Mouse (Mus musculus) liver, adult 2 months (tissue): ENCODE results near the gene Zic4. TPM values are rescaled to one million over a fixed set of nuclear protein-coding genes. Genes with fewer than 3 reads are reported as not detected.

ENCODE experiments used
- DNase-seq: peaks from one replicate; pipeline ENCODE4 v3.0.0-alpha.2; 2011; ENCODE audit warnings: low read depth, low spot score; ENCODE audit errors: extremely low read depth
- H3K27ac ChIP-seq: fragments of 200-500 bp; replicated peaks from 2 replicates; pipeline ENCODE4 v1.5.1; 2012; ENCODE audit warnings: low read depth, mild to moderate bottlenecking, control low read depth, inconsistent platforms, low read length; ENCODE audit not compliant: insufficient read depth
- H3K27me3 ChIP-seq: fragments of 200-500 bp; 2 replicates; pipeline ENCODE4 v1.6.1; 2012; ENCODE audit warnings: mild to moderate bottlenecking, moderate library complexity, low read length, inconsistent platforms; ENCODE audit not compliant: control insufficient read depth, insufficient read depth
- H3K36me3 ChIP-seq: fragments of 200-500 bp; 2 replicates; pipeline ENCODE4 v1.6.1; 2012; ENCODE audit warnings: low read length, inconsistent platforms; ENCODE audit not compliant: control insufficient read depth, insufficient read depth
- H3K4me1 ChIP-seq: fragments of 200-500 bp; 2 replicates; pipeline ENCODE4 v1.6.1; 2011; ENCODE audit warnings: low read length; ENCODE audit not compliant: control insufficient read depth, insufficient read depth
- H3K4me3 ChIP-seq: fragments of 200-500 bp; 2 replicates; pipeline ENCODE4 v1.5.1; 2011; ENCODE audit warnings: low read depth, mild to moderate bottlenecking, control low read depth, low read length, moderate library complexity; ENCODE audit not compliant: insufficient read depth
- H3K79me2 ChIP-seq: fragments of 200-500 bp; 2 replicates; pipeline ENCODE4 v1.6.1; 2012; ENCODE audit warnings: inconsistent platforms, mild to moderate bottlenecking, low read length, moderate library complexity; ENCODE audit not compliant: control insufficient read depth, insufficient read depth
- H3K9ac ChIP-seq: fragments of 200-500 bp; 2 replicates; pipeline ENCODE4 v1.6.1; 2012; ENCODE audit warnings: low read depth, mild to moderate bottlenecking, control low read depth, inconsistent platforms, low read length
- CTCF ChIP-seq: fragments of 200-500 bp; IDR thresholded peaks from 2 replicates; pipeline ENCODE4 v1.5.1; 2011; ENCODE audit warnings: low read depth, low read length, control low read depth
- POLR2A ChIP-seq: fragments of 200-500 bp; IDR thresholded peaks from 2 replicates; pipeline ENCODE4 v1.6.1; 2011; ENCODE audit warnings: low read length, control low read depth; ENCODE audit not compliant: insufficient read depth; ENCODE audit errors: extremely low read depth
- WGBS: fragments of 180-500 bp; shearing (Covaris S2); methylation state at CpG from one replicate; pipeline ENCODE4 v1.1.7; 2018; 5-methylcytosine and 5-hydroxymethylcytosine counted together
- polyA plus RNA-seq: library from polyadenylated mRNA; depleted of rRNA; stranded (reverse); fragments of >200 nt; gene quantifications from 2 replicates; pipeline ENCODE4 v1.2.3, GENCODE M21; 2012
- total RNA-seq: library from RNA; depleted of rRNA; stranded (reverse); fragments of >200 nt; gene quantifications from 2 replicates; pipeline ENCODE4 v1.2.3, GENCODE M21; 2014

Zic4 gene
- total and polyA plus RNA-seq, 2 experiments = not detected

GRCm38 (mm10) chr9:91351961-91352411 lies 10.2 kb upstream of the Zic4 start:
- Histone ChIP-seq H3K27ac (no peak overlapping the region), H3K9ac (no peak overlapping the region), H3K4me3 (no peak overlapping the region), H3K79me2 (no peaks in the 10 kb centered on the region), H3K36me3 (no peaks in the 10 kb centered on the region), H3K27me3 (peaks cover 28% of the 10 kb centered on the region; the same call in 1 of the 2 replicates), H3K4me1 (no peaks in the 10 kb centered on the region; the same call in 1 of the 2 replicates)
- WGBS = 5% methylated on average over 13 of the region's 13 CpGs
- TF ChIP-seq POLR2A (no peak), CTCF (no peak)
- DNase-seq = no peak

GRCm38 (mm10) chr9:91352786-91353185 lies 9.4 kb upstream of the Zic4 start:
- H3K36me3 ChIP-seq = no peaks in the 10 kb centered on the region
- 4% methylated on average over 15 of the region's 15 CpGs for WGBS
- TF ChIP-seq CTCF = no peak
- TF ChIP-seq POLR2A = no peak
- peak; percentile 28 for DNase-seq
- H3K4me3 ChIP-seq = no peak overlapping the region
- peaks cover 28% of the 10 kb centered on the region; the same call in 1 of the 2 replicates for H3K27me3 ChIP-seq
- H3K79me2 ChIP-seq = no peaks in the 10 kb centered on the region
- no peaks in the 10 kb centered on the region; the same call in 1 of the 2 replicates for H3K4me1 ChIP-seq
- no peak overlapping the region for H3K9ac ChIP-seq
- no peak overlapping the region for H3K27ac ChIP-seq

- Histone ChIP-seq H3K27me3 (peaks cover 28% of the 10 kb centered on the region; the same call in 1 of the 2 replicates), H3K4me1 (no peaks in the 10 kb centered on the region; the same call in 1 of the 2 replicates), H3K9ac (no peak overlapping the region), H3K79me2 (no peaks in the 10 kb centered on the region), H3K36me3 (no peaks in the 10 kb centered on the region), H3K27ac (no peak overlapping the region), H3K4me3 (no peak overlapping the region)
- TF ChIP-seq POLR2A = no peak
- TF ChIP-seq CTCF = no peak
- DNase-seq = no peak
- WGBS = 8% methylated on average over 37 of the region's 37 CpGs
Measured at GRCm38 (mm10) chr9:91353551-91354433, 8.4 kb upstream of the Zic4 start.

GRCm38 (mm10) chr9:91354434-91355269 lies 7.6 kb upstream of the Zic4 start:
- 10% methylated on average over 22 of the region's 22 CpGs for WGBS
- Histone ChIP-seq H3K4me3 (no peak overlapping the region), H3K4me1 (no peaks in the 10 kb centered on the region; the same call in 1 of the 2 replicates), H3K79me2 (no peaks in the 10 kb centered on the region), H3K27me3 (peaks cover 30% of the 10 kb centered on the region; the same call in 1 of the 2 replicates), H3K36me3 (no peaks in the 10 kb centered on the region), H3K27ac (no peak overlapping the region), H3K9ac (no peak overlapping the region)
- TF ChIP-seq CTCF (no peak), POLR2A (no peak)
- no peak for DNase-seq

- H3K4me3 ChIP-seq = no peak overlapping the region
- H3K36me3 ChIP-seq = no peaks in the 10 kb centered on the region
- no peak for DNase-seq
- no peaks in the 10 kb centered on the region; the same call in 1 of the 2 replicates for H3K4me1 ChIP-seq
- TF ChIP-seq CTCF = no peak
- TF ChIP-seq POLR2A = no peak
- no peaks in the 10 kb centered on the region for H3K79me2 ChIP-seq
- WGBS = under 1% methylated on average over 7 of the region's 7 CpGs
- H3K27me3 ChIP-seq = peaks cover 30% of the 10 kb centered on the region; the same call in 1 of the 2 replicates
- no peak overlapping the region for H3K9ac ChIP-seq
- no peak overlapping the region for H3K27ac ChIP-seq
Measured at GRCm38 (mm10) chr9:91355270-91355589, 7.0 kb upstream of the Zic4 start.
